Mouse (Mus musculus) heart, adult 2 months (tissue): ENCODE data around the gene Cdkn1c. TPM values are rescaled to one million over a fixed set of nuclear protein-coding genes. Genes with fewer than 3 reads are reported as not detected.

Experiments used
- DNase-seq, 2 experiments: peaks; one replicate each; pipeline ENCODE4 v3.0.0; 2021
- H3K27ac ChIP-seq: fragments of 200-600 bp; 2 replicates; pipeline ENCODE4 v1.8.1; 2022
- H3K27me3 ChIP-seq: fragments of 200-500 bp; 2 replicates; pipeline ENCODE4 v1.6.1; 2012; ENCODE audit warnings: mild to moderate bottlenecking, low read length, inconsistent platforms, mixed read lengths; ENCODE audit not compliant: control insufficient read depth, insufficient read depth
- H3K36me3 ChIP-seq: fragments of 200-500 bp; 2 replicates; pipeline ENCODE4 v1.6.1; 2012; ENCODE audit warnings: low read length, inconsistent platforms; ENCODE audit not compliant: control insufficient read depth, insufficient read depth
- H3K4me1 ChIP-seq: fragments of 200-500 bp; 2 replicates; pipeline ENCODE4 v1.6.1; 2011; ENCODE audit warnings: low read length; ENCODE audit not compliant: control insufficient read depth, insufficient read depth
- H3K4me3 ChIP-seq: fragments of 200-600 bp; 2 replicates; pipeline ENCODE4 v1.8.1; 2022
- H3K79me2 ChIP-seq: fragments of 200-500 bp; replicated peaks from 2 replicates; pipeline ENCODE4 v1.6.1; 2012; ENCODE audit warnings: mild to moderate bottlenecking, inconsistent platforms, low read length, moderate library complexity, mixed read lengths; ENCODE audit not compliant: control insufficient read depth, insufficient read depth
- H3K9ac ChIP-seq: fragments of 200-500 bp; 2 replicates; pipeline ENCODE4 v1.6.1; 2012; ENCODE audit warnings: low read depth, mild to moderate bottlenecking, control low read depth, inconsistent platforms, low read length, mixed read lengths
- CTCF ChIP-seq: fragments of 200-600 bp; IDR thresholded peaks from 2 replicates; pipeline ENCODE4 v1.8.1; 2022; ENCODE audit warnings: antibody characterized with exemption, mild to moderate bottlenecking, moderate library complexity
- EP300 ChIP-seq: fragments of 200-500 bp; IDR thresholded peaks from 2 replicates; pipeline ENCODE4 v1.6.1; 2011; ENCODE audit warnings: low read depth, low read length, control low read depth; ENCODE audit not compliant: insufficient read depth
- POLR2A ChIP-seq: fragments of 200-500 bp; IDR thresholded peaks from 2 replicates; pipeline ENCODE4 v1.6.1; 2011; ENCODE audit warnings: mild to moderate bottlenecking, low read depth, low read length, control low read depth; ENCODE audit not compliant: insufficient read depth
- WGBS: fragments of 180-500 bp; shearing (Covaris S2); methylation state at CpG from one replicate; pipeline ENCODE4 v1.1.7; 2018; 5-methylcytosine and 5-hydroxymethylcytosine counted together
- intact Hi-C: fragments of 180-260 bp; cut with DNase I; formaldehyde crosslinking; loops from one replicate; pipeline ENCODE4 v1.15.1; 2025
- long read RNA-seq: library from polyadenylated mRNA; stranded (forward); transcript quantifications from one replicate; pipeline ENCODE4 v2.0.0, GENCODE M21; 2021
- polyA plus RNA-seq: library from polyadenylated mRNA; depleted of rRNA; stranded (reverse); fragments of >200 nt; gene quantifications from 2 replicates; pipeline ENCODE4 v1.2.3, GENCODE M21; 2012; rRNA removed
- total RNA-seq, 2 experiments: library from RNA; stranded (reverse); gene quantifications; 2 replicates each; pipeline ENCODE4 v1.2.3; 2021

Gene Cdkn1c
- total RNA-seq, result 10 to 100 TPM; 33.9 to 42.4 TPM
- polyA plus RNA-seq, result 12.3 and 15.7 TPM in 2 replicates
- long read RNA-seq, transcript Cdkn1c-201 (4 exons, 1,901 nt), result major isoform, 23 of 68 reads
- long read RNA-seq, partial matches to known transcripts, result 2 of 68 reads
- long read RNA-seq, other reads (novel, unspliced or antisense), result 38 of 68 reads

GRCm38 (mm10) chr7:143460874-143461273, at the start of gene Cdkn1c:
TSS of gene Cdkn1c (minus strand) at chr7:143461050.
- Histone ChIP-seq H3K4me3 (peak within 1 kb of the TSS; percentile 75), H3K36me3 (no peaks in the 10 kb centered on the region), H3K4me1 (no peaks in the 10 kb centered on the region; the same call in 1 of the 2 replicates), H3K79me2 (no peaks in the 10 kb centered on the region), H3K27me3 (0 out of 2 replicates have a peak, but pooled peaks cover 2% of the 10 kb centered on the region), H3K9ac (peak within 1 kb of the TSS; percentile 84), H3K27ac (peak within 1 kb of the TSS; percentile 73)
- intact Hi-C loops, result loop anchor here (2.0 to 10.0 kb wide), 3 partner anchors 52 to 566 kb away; no protein-coding TSS in a partner anchor
- 29% methylated on average over 48 of the region's 48 CpGs for WGBS
- DNase-seq, result peak; percentile 92 to 94
- peak; percentile 96 for TF ChIP-seq POLR2A
- TF ChIP-seq EP300, result no peak

- Histone ChIP-seq H3K4me3 (no peak overlapping the region), H3K4me1 (no peaks in the 10 kb centered on the region), H3K9ac (no peak overlapping the region), H3K36me3 (no peaks in the 10 kb centered on the region), H3K27ac (no peak overlapping the region), H3K27me3 (no peaks in the 10 kb centered on the region), H3K79me2 (no peaks in the 10 kb centered on the region)
- intact Hi-C loops, result loop anchor here (5.0 kb wide), 1 partner anchor 37 kb away; the partner anchor contains the start of gene Slc22a18
- 71% methylated on average over 1 of the region's 1 CpGs for WGBS
- TF ChIP-seq CTCF, result no peak
- no peak for TF ChIP-seq POLR2A
- no peak for DNase-seq
Measured at GRCm38 (mm10) chr7:143509566-143509965, 48.7 kb upstream of the Cdkn1c start.

- TF ChIP-seq POLR2A (no peak), EP300 (no peak), CTCF (peak; percentile 88)
- 23% methylated on average over 7 of the region's 7 CpGs for WGBS
- intact Hi-C loops, result loop anchor here (1.0 to 5.0 kb wide), 2 partner anchors 26 to 34 kb away; partner anchors contain the start of gene Slc22a18
- H3K27me3 ChIP-seq, result peaks cover 7% of the 10 kb centered on the region
- peak; percentile 28 to 46 for DNase-seq
- no peak overlapping the region for H3K27ac ChIP-seq
- H3K36me3 ChIP-seq, result no peaks in the 10 kb centered on the region
- H3K79me2 ChIP-seq, result no peaks in the 10 kb centered on the region
- peaks cover 2% of the 10 kb centered on the region for H3K4me1 ChIP-seq
- H3K9ac ChIP-seq, result no peak overlapping the region
- no peak overlapping the region for H3K4me3 ChIP-seq
Measured at GRCm38 (mm10) chr7:143506675-143507074, 45.8 kb upstream of the Cdkn1c start.

- no peaks in the 10 kb centered on the region for H3K79me2 ChIP-seq
- DNase-seq, result no peak
- H3K36me3 ChIP-seq, result no peaks in the 10 kb centered on the region
- H3K27me3 ChIP-seq, result peaks cover 7% of the 10 kb centered on the region
- no peak overlapping the region for H3K27ac ChIP-seq
- intact Hi-C loops, result loop anchor here (1.0 to 5.0 kb wide), 2 partner anchors 26 to 34 kb away; partner anchors contain the start of gene Slc22a18
- no peak for TF ChIP-seq POLR2A
- H3K4me3 ChIP-seq, result no peak overlapping the region
- peaks cover 2% of the 10 kb centered on the region for H3K4me1 ChIP-seq
- 67% methylated on average over 7 of the region's 7 CpGs for WGBS
- no peak overlapping the region for H3K9ac ChIP-seq
Measured at GRCm38 (mm10) chr7:143506271-143506670, 45.4 kb upstream of the Cdkn1c start.

- DNase-seq, result peak; percentile 70 to 83
- no peaks in the 10 kb centered on the region for H3K36me3 ChIP-seq
- WGBS, result 26% methylated on average over 11 of the region's 11 CpGs
- intact Hi-C loops, result loop anchor here (1.0 to 5.0 kb wide), 2 partner anchors 26 to 34 kb away; partner anchors contain the start of gene Slc22a18
- H3K4me1 ChIP-seq, result peaks cover 3% of the 10 kb centered on the region
- TF ChIP-seq CTCF (peak; percentile 79), EP300 (no peak)
- peaks cover 7% of the 10 kb centered on the region for H3K27me3 ChIP-seq
- H3K9ac ChIP-seq, result no peak overlapping the region
- no peaks in the 10 kb centered on the region for H3K79me2 ChIP-seq
- no peak overlapping the region for H3K27ac ChIP-seq
- H3K4me3 ChIP-seq, result no peak overlapping the region
Measured at GRCm38 (mm10) chr7:143505823-143506222, 45.0 kb upstream of the Cdkn1c start.

- Histone ChIP-seq H3K4me1 (peaks cover 4% of the 10 kb centered on the region), H3K9ac (no peak overlapping the region), H3K4me3 (no peak overlapping the region), H3K27ac (no peak overlapping the region), H3K36me3 (no peaks in the 10 kb centered on the region), H3K79me2 (no peaks in the 10 kb centered on the region), H3K27me3 (peaks cover 7% of the 10 kb centered on the region)
- no peak for TF ChIP-seq CTCF
- no peak for TF ChIP-seq POLR2A
- TF ChIP-seq EP300, result no peak
- no peak for DNase-seq
- intact Hi-C loops, result loop anchor here (5.0 kb wide), 1 partner anchor 33 kb away; the partner anchor contains the start of gene Slc22a18
- 80% methylated on average over 2 of the region's 2 CpGs for WGBS
Measured at GRCm38 (mm10) chr7:143505411-143505810, 44.6 kb upstream of the Cdkn1c start.
